Mouse (Mus musculus): ENCODE measurements around the gene Xrcc4.
"Not testable (repeated sequence)": the region's sequence is repeated elsewhere in the genome, so short reads cannot be mapped to it uniquely, and the experiment has no call there.

GRCm38 (mm10) chr13:89750562-89750961 lies 338.8 kb downstream of the Xrcc4 start:
- TF ChIP-seq CTCF (IDR thresholded peaks at IDR 0.05; ENCODE audit: low read depth, low read length); EP300 (IDR thresholded peaks at IDR 0.05; ENCODE audit: insufficient read depth, low read depth, low read length); POLR2A (IDR thresholded peaks at IDR 0.05; ENCODE audit: insufficient read depth, low read length): not testable (repeated sequence)
